Mouse (Mus musculus): Measurements from ENCODE around the gene Mpped2.

The Mpped2 gene

DNA sequence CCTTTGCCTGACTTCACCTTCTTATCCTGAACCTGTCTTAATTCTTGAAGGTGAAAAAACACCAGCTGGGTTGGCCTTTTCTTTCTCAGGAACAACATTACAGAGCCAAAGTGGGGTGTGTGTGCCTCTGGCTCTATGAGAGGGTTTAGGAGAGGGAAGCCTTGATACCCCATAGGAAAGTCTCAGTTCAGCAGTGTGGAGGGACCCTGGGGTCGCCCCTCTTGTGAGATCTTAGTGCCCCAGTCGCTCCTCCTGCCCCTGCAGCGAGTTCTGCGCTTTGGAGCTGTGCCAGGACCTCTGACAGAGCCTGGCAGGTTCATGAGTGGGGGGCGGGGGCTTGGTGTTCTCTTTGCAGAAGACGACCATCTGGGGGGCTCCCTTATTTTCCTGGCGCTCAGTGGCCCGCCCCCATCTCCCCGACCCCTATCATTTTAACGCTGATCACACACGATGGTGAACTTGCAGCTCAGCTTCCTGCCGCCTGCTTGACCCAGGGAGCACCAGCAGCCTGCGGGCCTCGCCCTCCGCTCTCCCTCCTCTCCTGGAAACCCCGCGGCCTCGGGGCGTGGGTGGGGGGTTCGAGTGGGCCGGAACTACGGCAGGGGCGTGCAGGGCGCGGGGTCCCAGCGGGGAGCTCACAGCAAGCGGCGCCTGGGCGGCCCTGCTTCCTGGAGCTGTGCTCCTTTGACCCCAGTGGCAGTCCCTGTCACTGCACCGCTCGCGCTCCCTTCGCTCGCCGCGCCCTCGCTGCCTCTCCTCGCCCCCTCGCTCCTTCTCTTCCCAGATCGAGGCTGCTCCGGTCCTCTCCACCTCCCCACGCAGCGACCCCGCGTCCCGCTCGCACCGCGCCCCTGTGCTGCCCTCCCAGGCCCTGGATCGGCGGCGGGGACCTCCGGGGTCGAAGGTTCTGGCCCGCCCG lies at the start of gene Mpped2:
TSS of gene Mpped2 (plus strand) at position 487 of the 919 bp plus-strand sequence.
- DNase-seq (ENCODE audit: low spot score): peak; percentile 87

DNA sequence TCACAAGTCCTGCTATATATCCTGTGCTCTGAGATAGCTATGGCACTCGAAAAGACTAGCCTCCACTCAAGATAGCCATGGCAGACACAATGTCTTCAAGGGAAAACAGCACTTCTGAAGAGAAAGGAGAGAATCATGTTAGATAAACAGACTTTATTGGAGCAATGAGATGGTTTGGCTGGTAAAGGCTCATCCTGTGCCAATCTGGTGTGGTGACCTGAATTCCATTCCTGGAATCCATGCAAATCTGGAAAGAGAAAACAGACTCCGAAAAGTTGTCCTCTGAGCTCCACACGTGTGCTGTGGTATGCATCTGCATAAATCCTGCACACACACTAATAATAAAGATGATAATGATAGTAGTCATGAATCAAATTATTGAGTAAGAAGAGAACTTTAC lies 48.3 kb upstream of the Mpped2 start:
- DNase-seq (ENCODE audit: low spot score): no peak

- peak; percentile 92 for DNase-seq (ENCODE audit: low spot score)
Observed at GRCm38 (mm10) chr2:106649686-106650570, 43.1 kb upstream of the Mpped2 start.

GRCm38 (mm10) chr2:106652151-106652550 lies 40.9 kb upstream of the Mpped2 start:
- DNase-seq (ENCODE audit: low spot score): no peak

DNA sequence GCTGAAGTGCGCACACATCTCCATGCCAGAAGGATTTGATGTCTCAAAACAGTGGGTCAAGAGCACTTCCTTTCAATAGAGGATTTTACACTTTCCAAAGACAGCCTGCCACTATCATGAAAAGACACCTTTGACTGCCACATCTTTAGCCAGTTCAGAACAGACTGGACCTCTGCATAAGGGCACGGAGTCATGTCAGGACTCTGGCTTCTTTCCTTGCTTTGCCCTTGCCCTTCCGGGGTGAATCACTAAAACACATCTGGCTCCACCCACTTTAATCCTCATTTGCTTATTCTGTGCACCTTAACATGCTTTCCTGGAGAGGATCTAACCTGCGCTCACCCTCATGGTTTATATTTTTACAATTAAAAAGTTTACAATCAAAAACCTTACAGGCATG lies 40.3 kb upstream of the Mpped2 start:
- no peak for DNase-seq (ENCODE audit: low spot score)

GRCm38 (mm10) chr2:106653261-106653660 lies 39.8 kb upstream of the Mpped2 start:
- DNase-seq (ENCODE audit: low spot score): no peak

- no peak for DNase-seq (ENCODE audit: low spot score)
Observed at GRCm38 (mm10) chr2:106655271-106655670, 37.8 kb upstream of the Mpped2 start.

- no peak for DNase-seq (ENCODE audit: low spot score)
Observed at GRCm38 (mm10) chr2:106665271-106665670, 27.8 kb upstream of the Mpped2 start.

DNA sequence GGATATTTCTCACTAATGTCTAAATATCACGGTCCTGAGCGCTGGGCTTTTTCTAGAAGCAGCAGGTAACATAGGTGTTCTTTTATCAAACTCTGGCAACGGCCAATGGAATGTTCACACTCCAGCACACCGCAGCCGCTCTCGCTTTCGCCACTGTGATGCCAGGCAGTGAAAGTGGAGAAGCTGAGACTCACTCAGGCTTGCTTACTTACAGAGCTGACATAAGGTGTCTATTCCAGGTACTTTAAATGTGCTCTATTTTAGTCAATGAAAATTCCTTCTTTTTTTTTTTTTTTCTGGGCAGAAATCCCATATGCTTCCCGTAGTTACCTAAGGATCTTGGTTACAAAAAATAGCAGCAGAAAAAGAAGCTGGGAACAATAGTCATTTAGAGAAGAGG lies 18.8 kb upstream of the Mpped2 start:
- no peak for DNase-seq (ENCODE audit: low spot score)

DNA sequence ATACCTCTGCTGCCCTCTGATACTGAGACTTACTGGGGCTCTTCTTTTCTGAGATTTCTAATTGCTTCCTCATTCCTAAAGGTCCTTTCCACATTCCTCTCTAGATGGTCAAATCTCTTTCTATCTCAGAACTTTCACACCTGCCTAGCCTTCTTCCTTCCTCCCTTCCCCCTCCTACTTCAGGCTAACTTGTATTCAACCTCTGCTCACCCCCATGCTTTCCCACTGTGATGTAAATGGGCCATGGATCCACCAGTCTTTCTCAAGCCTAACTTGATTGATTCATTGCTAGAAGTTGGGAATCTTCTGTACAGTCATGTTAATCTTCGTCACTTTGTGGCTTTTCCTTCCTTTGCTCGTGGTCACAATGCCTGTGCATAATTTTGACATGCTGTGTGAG lies 15.6 kb upstream of the Mpped2 start:
- DNase-seq (ENCODE audit: low spot score): no peak

GRCm38 (mm10) chr2:106679720-106680455 lies 13.2 kb upstream of the Mpped2 start:
- no peak for DNase-seq (ENCODE audit: low spot score)

- DNase-seq (ENCODE audit: low spot score): no peak
Observed at GRCm38 (mm10) chr2:106683185-106683831, 9.8 kb upstream of the Mpped2 start.

DNA sequence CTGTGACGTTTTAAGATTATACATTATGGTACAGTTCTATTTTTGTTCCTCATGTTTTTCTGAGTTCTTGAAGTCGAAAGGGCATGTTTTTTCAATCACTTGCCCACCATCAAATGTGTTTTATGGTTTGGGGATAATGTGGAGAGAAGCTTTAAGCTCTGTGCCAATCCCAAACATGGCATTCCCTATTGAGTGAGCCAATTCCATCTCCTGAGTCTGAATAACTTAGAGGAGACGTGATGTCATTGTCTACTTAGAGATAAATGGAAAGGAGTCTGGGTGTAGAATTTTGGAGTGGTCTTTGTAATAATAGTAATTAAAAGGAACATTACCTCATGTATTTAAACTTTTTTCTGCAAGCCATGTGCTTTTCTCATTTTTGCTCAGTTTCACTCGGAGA lies 9.2 kb upstream of the Mpped2 start:
- DNase-seq (ENCODE audit: low spot score): no peak

- DNase-seq (ENCODE audit: low spot score): no peak
Observed at GRCm38 (mm10) chr2:106691753-106692363, 1.2 kb upstream of the Mpped2 start.

DNA sequence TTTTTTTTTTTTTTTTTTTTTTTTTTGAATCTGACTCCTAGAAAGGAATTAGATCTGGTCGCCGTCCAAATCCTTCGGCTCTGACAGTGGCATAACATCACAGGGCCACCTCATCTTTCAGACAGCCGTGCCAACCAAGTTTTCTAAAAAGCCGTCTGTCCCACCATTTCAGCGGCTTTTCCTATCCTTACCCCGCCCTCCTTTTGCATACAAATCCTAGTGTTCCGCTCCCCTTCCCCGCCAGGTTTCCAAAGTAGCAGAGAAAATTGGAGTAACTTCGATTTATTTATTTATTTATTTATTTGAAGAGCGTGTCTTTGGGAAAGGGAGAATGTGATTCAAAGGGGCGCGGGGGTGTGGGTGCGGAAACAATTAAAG lies 675 bp upstream of the Mpped2 start:
- DNase-seq (ENCODE audit: low spot score): peak; percentile 32

DNA sequence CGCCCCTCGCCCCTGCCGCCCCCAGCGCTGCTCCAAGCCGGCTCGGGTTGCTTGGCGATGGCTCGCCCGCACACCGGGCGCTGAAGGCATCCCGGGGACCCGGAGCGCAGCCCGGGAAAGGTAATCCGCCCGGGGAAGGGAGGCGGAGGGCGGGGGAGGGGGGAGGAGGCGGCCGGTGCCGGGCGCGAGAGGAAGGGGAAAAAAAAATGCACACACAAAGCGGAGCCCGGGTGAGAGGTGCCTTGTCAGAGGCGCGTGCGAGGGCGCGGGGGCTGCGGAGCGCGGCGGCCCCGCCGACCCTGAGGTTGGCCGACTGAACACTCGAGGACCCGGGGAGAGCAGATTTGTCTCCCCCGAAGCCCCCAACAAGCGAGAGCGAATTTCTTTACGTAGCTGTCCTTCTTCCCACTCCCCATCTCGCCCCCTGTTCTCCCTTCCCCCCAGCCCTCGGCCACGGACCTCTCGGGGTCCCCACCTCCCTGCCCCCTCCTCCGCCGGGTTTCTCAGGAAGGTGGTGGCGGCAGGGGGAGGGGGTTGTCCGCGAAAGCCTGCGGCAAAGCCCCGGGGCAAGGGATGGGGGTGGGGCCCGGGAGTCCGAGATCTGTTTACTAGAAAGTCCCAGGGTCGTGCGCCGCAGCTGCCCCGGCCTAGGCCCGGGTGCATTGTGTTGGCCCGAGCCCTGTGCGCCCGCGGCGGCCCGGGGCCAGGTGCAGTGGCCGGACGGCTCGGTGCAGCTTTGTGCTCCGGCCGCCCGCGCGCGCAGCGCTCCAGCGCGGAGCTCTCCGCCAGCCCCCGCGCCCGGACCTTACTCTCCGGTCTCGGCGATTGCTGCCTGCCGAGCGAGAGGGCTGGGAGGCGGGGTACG lies 865 bp downstream of the Mpped2 start:
- DNase-seq (ENCODE audit: low spot score): peak; percentile 70

GRCm38 (mm10) chr2:106694567-106694885 lies 1.5 kb downstream of the Mpped2 start:
- DNase-seq (ENCODE audit: low spot score): no peak

GRCm38 (mm10) chr2:106694886-106695733 lies 2.0 kb downstream of the Mpped2 start:
- peak; percentile 63 for DNase-seq (ENCODE audit: low spot score)

GRCm38 (mm10) chr2:106695734-106696022 lies 2.6 kb downstream of the Mpped2 start:
- peak; percentile 12 for DNase-seq (ENCODE audit: low spot score)

DNA sequence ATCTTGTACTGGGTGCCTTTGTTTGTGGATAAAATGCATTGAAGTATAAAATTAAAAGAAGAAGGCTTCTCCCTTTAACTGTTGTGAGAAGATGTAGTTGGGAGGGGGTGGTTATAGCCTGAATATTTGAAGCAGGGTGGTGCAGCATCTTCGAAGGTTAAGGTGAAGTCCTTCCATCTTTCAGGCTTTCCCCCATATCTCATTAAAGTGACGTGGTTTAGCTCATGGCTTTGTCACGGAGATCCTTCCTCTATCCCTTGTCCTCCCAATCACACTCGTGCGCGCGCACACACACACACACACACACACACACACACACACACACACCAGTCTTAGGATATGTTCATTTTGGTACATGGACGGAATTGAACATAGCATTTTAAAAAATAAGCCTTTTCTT lies 3.3 kb downstream of the Mpped2 start:
- DNase-seq (ENCODE audit: low spot score): no peak
